Comparison of ENCODE assay signal across 25 mouse cellular contexts in the genomic region with DNA sequence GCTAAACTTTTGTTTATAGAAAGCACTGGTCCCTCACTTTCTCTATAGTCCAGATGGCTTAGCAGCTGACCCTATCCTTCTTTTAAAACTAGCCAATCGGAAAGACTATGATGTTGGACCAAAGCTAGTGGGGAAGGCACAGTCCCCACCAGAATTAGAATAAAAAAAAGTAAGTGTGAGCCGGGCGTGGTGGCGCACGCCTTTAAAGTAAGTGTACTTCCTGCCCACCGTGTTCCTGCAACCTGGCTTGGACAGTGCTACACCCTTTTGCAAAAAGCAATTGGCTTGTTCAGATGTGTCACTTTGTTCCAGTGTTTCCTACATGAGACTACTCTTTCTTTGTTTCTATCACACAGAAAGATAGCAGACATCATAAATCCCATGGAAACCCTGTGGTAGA.
"Had no signal": no experiment of that assay in that cellular context is flagged by ENCODE, and none has a peak within 500 bp of the region (broad histone marks: within the 10 kb centered on the region; RNA-seq: fewer than 3 reads in every experiment).

No protein-coding gene starts in this region.

- ATAC-seq: hindbrain, embryonic 16.5 days; inflammation-experienced regulatory T-cells, adult 6 months; liver, embryonic 12.5 days had no signal

- H3K4me2 ChIP-seq: heart, embryonic 12.5 days; hindbrain, embryonic 12.5 days; hindbrain, embryonic 14.5 days; kidney, embryonic 15.5 days; limb, embryonic 13.5 days; limb, embryonic 15.5 days; liver, embryonic 12.5 days had no signal

- H3K4me1 ChIP-seq: hindbrain, embryonic 10.5 days; hindbrain, embryonic 12.5 days; limb, embryonic 13.5 days; limb, embryonic 15.5 days had no signal

- H3K9me3 ChIP-seq: heart, embryonic 10.5 days; heart, embryonic 12.5 days; hindbrain, embryonic 10.5 days; hindbrain, embryonic 12.5 days; kidney, embryonic 15.5 days; limb, embryonic 13.5 days; limb, embryonic 15.5 days; liver, embryonic 12.5 days had no signal

- H3K27ac ChIP-seq: heart, adult 2 months; heart, embryonic 10.5 days; hindbrain, embryonic 10.5 days; hindbrain, embryonic 12.5 days; hindbrain, embryonic 14.5 days; kidney, embryonic 15.5 days; kidney, postnatal 0 days; limb, embryonic 13.5 days; limb, embryonic 15.5 days; liver, embryonic 12.5 days; liver, embryonic 14.5 days had no signal

- H3K9ac ChIP-seq: heart, embryonic 12.5 days; hindbrain, embryonic 12.5 days; hindbrain, embryonic 14.5 days; kidney, embryonic 15.5 days; limb, embryonic 13.5 days; limb, embryonic 15.5 days; liver, embryonic 12.5 days; liver, embryonic 14.5 days had no signal

- DNase-seq: gastrocnemius, postnatal 14 days; heart, adult 2 months; heart, postnatal 10 days; heart, postnatal 4 days; kidney, adult 11 months; kidney, adult 2 months; kidney, adult 9 months; kidney, postnatal 14 days; kidney, postnatal 36 days; layer of hippocampus, adult 9-11 months; layer of hippocampus, postnatal 36 days; left cerebral cortex, postnatal 4 days had no signal

- H3K36me3 ChIP-seq: heart, embryonic 12.5 days; hindbrain, embryonic 12.5 days; limb, embryonic 13.5 days; liver, embryonic 12.5 days had no signal

- H3K27me3 ChIP-seq: heart, embryonic 12.5 days; hindbrain, embryonic 12.5 days; kidney, embryonic 15.5 days; limb, embryonic 13.5 days; limb, embryonic 15.5 days; liver, embryonic 12.5 days had no signal

- H3K4me3 ChIP-seq: heart, adult 2 months; heart, embryonic 10.5 days; heart, embryonic 12.5 days; hindbrain, embryonic 10.5 days; hindbrain, embryonic 12.5 days; kidney, embryonic 15.5 days; limb, embryonic 13.5 days; limb, embryonic 15.5 days; liver, embryonic 12.5 days had no signal
